Mouse (Mus musculus) thymus, postnatal 0 days (tissue): ENCODE data around the gene Sash1. TPM values are rescaled to one million over a fixed set of nuclear protein-coding genes. Genes with fewer than 3 reads are reported as not detected.

Experiments
- DNase-seq: peaks from one replicate; pipeline ENCODE4 v3.0.0-alpha.2; 2015; ENCODE audit warnings: low spot score
- polyA plus RNA-seq: library from polyadenylated mRNA; unstranded; fragments of >200 nt; fragmentation: Nextera tagmentation; extraction: Ambion mirVana; gene quantifications from 2 replicates; pipeline ENCODE4 v1.2.1, GENCODE M21; 2015

Sash1 gene
- polyA plus RNA-seq, 1 experiment from 2014 or later = 1.5 TPM

GRCm38 (mm10) chr10:8902412-8902811 lies 16.5 kb upstream of the Sash1 start:
- DNase-seq = no peak

- no peak for DNase-seq
Observed at GRCm38 (mm10) chr10:8898831-8899511, 13.1 kb upstream of the Sash1 start.

GRCm38 (mm10) chr10:8898099-8898777 lies 12.4 kb upstream of the Sash1 start:
- DNase-seq = no peak

GRCm38 (mm10) chr10:8894965-8895515 lies 9.2 kb upstream of the Sash1 start:
- DNase-seq = no peak

GRCm38 (mm10) chr10:8890511-8890910 lies 4.6 kb upstream of the Sash1 start:
- DNase-seq = no peak

GRCm38 (mm10) chr10:8889341-8889740 lies 3.5 kb upstream of the Sash1 start:
- DNase-seq = no peak

GRCm38 (mm10) chr10:8886528-8886854 lies 621 bp upstream of the Sash1 start:
- DNase-seq = no peak

GRCm38 (mm10) chr10:8885201-8885600 lies 669 bp downstream of the Sash1 start:
- no peak for DNase-seq

GRCm38 (mm10) chr10:8884565-8884964 lies 1.3 kb downstream of the Sash1 start:
- DNase-seq = no peak

GRCm38 (mm10) chr10:8883686-8884085 lies 2.2 kb downstream of the Sash1 start:
- DNase-seq = no peak

GRCm38 (mm10) chr10:8881736-8882135 lies 4.1 kb downstream of the Sash1 start:
- DNase-seq = no peak

- DNase-seq = no peak
Observed at GRCm38 (mm10) chr10:8880950-8881675, 4.8 kb downstream of the Sash1 start.

GRCm38 (mm10) chr10:8878824-8879223 lies 7.0 kb downstream of the Sash1 start:
- no peak for DNase-seq

- no peak for DNase-seq
Observed at GRCm38 (mm10) chr10:8878381-8878780, 7.5 kb downstream of the Sash1 start.

GRCm38 (mm10) chr10:8873631-8874370 lies 12.1 kb downstream of the Sash1 start:
- DNase-seq = no peak

GRCm38 (mm10) chr10:8872788-8873187 lies 13.1 kb downstream of the Sash1 start:
- no peak for DNase-seq

GRCm38 (mm10) chr10:8871935-8872334 lies 13.9 kb downstream of the Sash1 start:
- DNase-seq = no peak

GRCm38 (mm10) chr10:8870368-8870767 lies 15.5 kb downstream of the Sash1 start:
- DNase-seq = no peak

GRCm38 (mm10) chr10:8866062-8866642 lies 19.7 kb downstream of the Sash1 start:
- no peak for DNase-seq

GRCm38 (mm10) chr10:8860655-8861054 lies 25.2 kb downstream of the Sash1 start:
- peak; percentile 17 for DNase-seq

- no peak for DNase-seq
Observed at GRCm38 (mm10) chr10:8858718-8859117, 27.2 kb downstream of the Sash1 start.
